Mouse (Mus musculus) lung, postnatal 14 days (tissue): ENCODE results near the gene Cbl.

Experiments used
- DNase-seq: peaks from one replicate; pipeline ENCODE4 v3.0.0; 2021

The Cbl gene

GRCm38 (mm10) chr9:44239447-44239846 lies 5.6 kb upstream of the Cbl start:
- peak; percentile 75 for DNase-seq

GRCm38 (mm10) chr9:44238501-44239190 lies 4.8 kb upstream of the Cbl start:
- DNase-seq: no peak

GRCm38 (mm10) chr9:44237128-44237527 lies 3.3 kb upstream of the Cbl start:
- no peak for DNase-seq

DNA sequence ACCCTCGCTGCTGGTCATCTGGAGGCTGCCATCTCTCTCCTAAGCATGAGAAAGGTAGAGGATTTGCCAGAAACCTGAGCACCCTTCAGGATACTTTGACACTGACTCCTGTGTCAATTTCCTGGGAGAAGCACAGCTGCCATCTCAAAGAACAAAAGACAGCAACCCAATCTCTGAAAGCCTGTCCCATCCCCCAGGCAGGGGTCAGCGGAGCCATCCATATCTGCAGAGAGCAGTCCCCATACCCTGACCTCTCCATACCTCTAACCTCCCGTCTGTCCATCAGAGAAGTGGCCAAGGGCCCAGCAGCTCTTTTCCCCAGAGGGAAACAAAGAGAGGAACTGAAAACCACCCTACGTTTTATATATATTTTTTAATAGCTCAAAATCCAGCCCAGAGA lies 2.8 kb upstream of the Cbl start:
- no peak for DNase-seq

GRCm38 (mm10) chr9:44234479-44235427 lies 904 bp upstream of the Cbl start:
- DNase-seq: peak; percentile 65

GRCm38 (mm10) chr9:44233021-44233801 lies 638 bp downstream of the Cbl start:
- DNase-seq: no peak

GRCm38 (mm10) chr9:44231609-44232008 lies 2.2 kb downstream of the Cbl start:
- DNase-seq: no peak

- no peak for DNase-seq
These were observed 7.9 kb downstream of the Cbl start for GRCm38 (mm10) chr9:44225993-44226392.

GRCm38 (mm10) chr9:44213538-44213937 lies 20.3 kb downstream of the Cbl start:
- DNase-seq: no peak

- no peak for DNase-seq
These were observed 21.4 kb downstream of the Cbl start for GRCm38 (mm10) chr9:44212406-44212805.

DNA sequence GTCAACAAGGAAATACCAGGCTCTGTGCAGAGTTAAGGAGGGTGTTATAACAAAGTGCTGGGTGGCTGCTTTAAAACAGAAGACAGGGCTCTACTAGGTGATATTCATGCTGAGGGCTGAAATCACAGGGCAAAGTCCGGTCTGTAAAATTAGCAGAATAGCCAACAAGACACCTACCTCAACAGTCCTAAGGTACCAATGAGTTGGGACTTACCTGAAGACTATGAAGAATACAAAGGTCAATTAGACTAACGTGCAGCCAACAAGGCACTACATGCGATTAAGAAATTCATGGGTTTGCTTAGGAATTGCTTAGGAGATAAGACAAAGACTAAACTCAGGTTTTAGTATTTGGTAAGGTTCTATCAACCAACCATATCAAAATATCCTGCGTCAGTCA lies 24.4 kb downstream of the Cbl start:
- no peak for DNase-seq

- no peak for DNase-seq
These were observed 26.0 kb downstream of the Cbl start for GRCm38 (mm10) chr9:44207840-44208239.

- no peak for DNase-seq
These were observed 33.4 kb downstream of the Cbl start for GRCm38 (mm10) chr9:44200458-44200857.

DNA sequence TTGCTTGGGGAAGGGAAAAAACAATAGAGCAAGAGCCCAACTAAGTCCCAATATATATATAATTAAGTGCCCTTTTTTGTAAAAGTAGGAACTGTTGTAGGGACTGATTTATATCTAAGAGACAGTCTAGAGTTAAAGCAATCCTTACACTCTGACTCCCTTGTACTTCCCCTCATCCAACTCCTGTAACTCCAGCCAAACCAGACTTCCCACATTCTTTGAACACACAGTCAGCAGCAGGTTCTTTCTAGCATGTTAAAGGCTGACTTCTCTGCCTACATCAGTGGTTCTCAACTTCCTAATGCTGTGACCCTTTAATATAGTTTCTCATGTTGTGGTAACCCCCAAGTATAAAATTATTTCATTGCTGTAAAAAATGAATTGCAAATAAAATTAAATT lies 34.3 kb downstream of the Cbl start:
- peak; percentile 22 for DNase-seq

DNA sequence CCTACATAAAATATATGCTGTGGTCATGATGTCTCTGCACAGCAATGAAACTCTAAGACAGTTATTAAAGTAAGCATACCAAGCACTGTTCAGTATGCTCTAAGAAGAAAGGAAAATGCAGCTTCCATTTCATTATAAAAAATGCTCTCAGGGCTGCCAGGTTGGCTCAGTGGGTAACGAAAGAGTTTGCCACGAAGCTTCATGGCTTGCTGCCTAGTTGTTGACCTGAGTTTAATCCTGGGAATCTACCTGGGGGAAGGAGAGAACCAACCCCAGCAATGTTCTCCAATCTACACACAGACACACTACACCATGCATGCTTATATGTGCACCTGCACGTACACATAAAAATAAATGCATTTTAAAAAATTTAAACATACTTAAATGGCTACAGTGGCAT lies 34.7 kb downstream of the Cbl start:
- no peak for DNase-seq

DNA sequence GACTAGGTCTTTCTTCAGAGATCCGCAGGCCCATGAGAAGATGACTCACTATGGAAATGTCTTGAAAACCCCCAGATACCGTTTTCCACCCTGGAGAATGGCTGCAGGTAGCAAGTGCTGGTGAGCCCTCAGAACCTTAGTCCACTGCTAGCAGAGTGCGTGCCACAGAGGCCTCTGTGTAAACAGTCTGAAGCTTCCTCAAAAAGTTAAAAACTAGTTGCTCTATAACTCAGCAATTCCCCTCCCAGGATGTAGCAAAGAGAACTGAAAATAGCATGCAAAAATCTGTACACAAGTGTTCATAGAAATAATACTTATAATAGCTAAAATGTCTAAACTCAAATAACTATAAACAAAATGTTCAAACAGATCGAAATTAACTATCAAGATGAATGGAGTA lies 37.5 kb downstream of the Cbl start:
- no peak for DNase-seq

DNA sequence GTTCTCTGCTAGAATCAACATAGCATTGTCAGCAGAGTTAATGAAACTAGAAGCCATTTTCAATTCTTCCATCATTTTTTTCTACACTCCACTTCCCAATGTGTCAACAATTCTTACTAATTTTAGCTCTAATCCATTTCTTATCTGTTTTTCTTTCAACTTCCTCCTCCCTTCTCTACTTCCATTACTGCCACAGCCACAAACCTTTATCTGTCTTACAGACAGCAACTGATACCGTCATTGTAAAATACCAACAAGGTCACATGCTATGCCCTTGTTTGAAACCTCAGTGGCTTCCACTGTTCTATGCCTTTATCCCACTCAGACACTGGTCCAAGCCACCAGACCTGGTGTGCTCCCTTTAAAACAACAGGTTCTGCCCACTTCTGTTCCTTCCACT lies 39.8 kb downstream of the Cbl start:
- DNase-seq: no peak

GRCm38 (mm10) chr9:44192794-44193193 lies 41.1 kb downstream of the Cbl start:
- DNase-seq: no peak

DNA sequence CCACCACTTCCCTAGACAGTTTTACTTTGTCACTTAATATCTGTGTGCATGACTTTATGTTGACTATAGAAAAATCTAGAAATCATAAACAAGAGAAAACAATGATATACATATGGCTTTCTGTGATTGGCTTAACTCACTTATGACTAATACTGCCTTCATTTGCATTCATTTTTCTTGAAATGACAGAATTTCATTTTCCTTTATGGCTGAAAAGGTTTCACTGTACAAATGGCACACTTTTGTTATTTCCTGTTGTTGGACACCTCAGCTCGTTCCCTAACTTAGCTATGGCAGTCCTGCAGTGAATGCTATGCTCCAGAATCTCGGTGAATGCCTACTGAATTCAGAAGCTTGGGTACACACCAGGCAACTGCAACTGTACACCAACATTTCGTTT lies 41.5 kb downstream of the Cbl start:
- no peak for DNase-seq

- DNase-seq: peak; percentile 14
These were observed 42.7 kb downstream of the Cbl start for GRCm38 (mm10) chr9:44191166-44191565.

- no peak for DNase-seq
These were observed 45.6 kb downstream of the Cbl start for GRCm38 (mm10) chr9:44188223-44188622.

- DNase-seq: peak; percentile 72
These were observed 51.6 kb downstream of the Cbl start for GRCm38 (mm10) chr9:44182260-44182659.

- DNase-seq: no peak
These were observed 52.3 kb downstream of the Cbl start for GRCm38 (mm10) chr9:44181537-44181936.
